Mouse (Mus musculus): ENCODE data around the gene Tead3. TPM values are rescaled to one million over a fixed set of nuclear protein-coding genes. Genes with fewer than 3 reads are reported as not detected.
A peak's percentile ranks its signal among the peaks of the same experiment; 100 is the strongest.

Tead3 gene
- polyA plus RNA-seq, 1 experiment from 2014 or later, result 5.8 TPM

DNA sequence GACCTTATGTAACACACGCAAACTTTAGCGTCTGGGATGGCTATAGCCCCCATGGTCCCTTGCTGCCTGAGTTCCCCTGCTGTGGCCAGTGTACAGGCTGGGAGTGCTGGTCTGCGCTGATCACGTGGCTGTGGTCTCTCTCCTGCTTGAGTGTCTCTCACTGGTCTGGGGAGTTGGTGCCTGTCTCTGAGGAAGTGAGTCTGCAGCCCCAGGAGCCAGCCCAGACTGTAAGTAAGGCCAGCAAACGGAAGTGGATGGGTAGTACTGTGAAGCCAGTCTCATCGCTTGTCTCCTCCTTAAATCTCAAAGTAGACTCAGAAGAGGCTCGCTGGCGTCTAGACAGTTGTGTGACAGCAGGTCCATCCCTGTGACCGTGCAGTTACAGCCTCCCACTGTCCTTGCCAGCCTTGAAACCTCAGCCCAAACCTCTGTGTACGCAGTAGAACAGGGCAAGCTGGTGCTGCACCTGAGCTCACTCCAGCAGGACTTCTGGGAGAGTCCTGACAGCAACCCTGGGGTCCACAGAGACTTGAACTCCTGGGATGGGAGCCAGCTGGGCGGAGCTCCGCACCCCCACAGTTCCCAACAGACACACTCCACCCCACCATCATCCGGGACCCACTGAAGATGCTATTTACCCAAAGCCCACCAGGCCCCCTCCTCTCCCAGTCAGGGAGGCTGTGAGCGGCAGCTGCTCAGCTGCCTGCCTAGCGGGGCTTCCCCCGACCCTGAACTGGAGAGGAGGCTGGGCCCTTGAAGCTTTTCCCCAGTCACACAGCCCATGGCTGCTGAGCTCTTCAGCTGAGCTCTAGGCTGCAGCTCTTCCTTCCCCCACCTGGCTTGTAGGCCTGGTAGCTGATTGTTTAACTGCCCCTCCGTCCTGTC lies 55.9 kb downstream of the Tead3 start:
- Histone ChIP-seq H3K4me3 (ENCODE audit: low read depth, low read length) (no peak overlapping the region), H3K27me3 (replicated peaks; ENCODE audit: control insufficient read depth, insufficient read depth, low read length) (no peaks in the 10 kb centered on the region), H3K9ac (ENCODE audit: low read depth, low read length) (no peak overlapping the region), H3K4me2 (replicated peaks; ENCODE audit: low read depth) (no peak overlapping the region), H3K4me1 (replicated peaks; ENCODE audit: control insufficient read depth, insufficient read depth, low read length) (no peaks in the 10 kb centered on the region), H3K36me3 (ENCODE audit: control insufficient read depth, insufficient read depth) (peaks cover 38% of the 10 kb centered on the region; the same call in 1 of the 2 replicates), H3K27ac (ENCODE audit: low read depth, low read length) (no peak overlapping the region), H3K9me3 (ENCODE audit: control insufficient read depth) (no peaks in the 10 kb centered on the region)
- no peak for ATAC-seq
- 66% methylated on average over 17 of the region's 17 CpGs for WGBS
- no peak for TF ChIP-seq CTCF (IDR thresholded peaks at IDR 0.05; ENCODE audit: low read depth)

DNA sequence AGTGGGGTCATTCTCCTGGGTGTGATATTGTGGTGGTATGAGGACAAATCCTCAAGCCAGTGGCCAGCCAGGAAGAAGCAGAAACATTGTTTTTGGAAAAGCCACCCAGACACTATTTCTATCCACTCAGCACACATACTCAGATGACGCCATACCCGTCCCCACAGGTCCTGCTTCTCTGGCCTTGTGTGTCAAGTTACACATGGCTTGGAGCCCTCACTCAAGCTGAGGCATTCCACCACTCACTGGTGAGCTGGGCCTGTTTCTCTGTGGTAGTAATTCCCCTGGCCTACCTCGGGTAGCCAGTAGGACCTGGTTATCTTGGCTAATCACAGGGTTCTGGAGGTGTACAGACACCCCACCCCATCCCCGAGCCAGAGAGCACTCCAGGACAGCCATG lies 56.9 kb downstream of the Tead3 start:
- no peak overlapping the region for H3K27ac ChIP-seq (ENCODE audit: low read depth, low read length)
- H3K4me3 ChIP-seq (ENCODE audit: low read depth, low read length), result no peak overlapping the region
- no peak for ATAC-seq
- no peaks in the 10 kb centered on the region for H3K4me1 ChIP-seq (replicated peaks; ENCODE audit: control insufficient read depth, insufficient read depth, low read length)
- H3K36me3 ChIP-seq (ENCODE audit: control insufficient read depth, insufficient read depth), result peaks cover 32% of the 10 kb centered on the region; the same call in 1 of the 2 replicates
- H3K27me3 ChIP-seq (replicated peaks; ENCODE audit: control insufficient read depth, insufficient read depth, low read length), result no peaks in the 10 kb centered on the region
- H3K4me2 ChIP-seq (replicated peaks; ENCODE audit: low read depth), result no peak overlapping the region
- 67% methylated on average over 4 of the region's 4 CpGs for WGBS
- TF ChIP-seq CTCF (IDR thresholded peaks at IDR 0.05; ENCODE audit: low read depth), result no peak
- H3K9ac ChIP-seq (ENCODE audit: low read depth, low read length), result no peak overlapping the region
- H3K9me3 ChIP-seq (ENCODE audit: control insufficient read depth), result no peaks in the 10 kb centered on the region

DNA sequence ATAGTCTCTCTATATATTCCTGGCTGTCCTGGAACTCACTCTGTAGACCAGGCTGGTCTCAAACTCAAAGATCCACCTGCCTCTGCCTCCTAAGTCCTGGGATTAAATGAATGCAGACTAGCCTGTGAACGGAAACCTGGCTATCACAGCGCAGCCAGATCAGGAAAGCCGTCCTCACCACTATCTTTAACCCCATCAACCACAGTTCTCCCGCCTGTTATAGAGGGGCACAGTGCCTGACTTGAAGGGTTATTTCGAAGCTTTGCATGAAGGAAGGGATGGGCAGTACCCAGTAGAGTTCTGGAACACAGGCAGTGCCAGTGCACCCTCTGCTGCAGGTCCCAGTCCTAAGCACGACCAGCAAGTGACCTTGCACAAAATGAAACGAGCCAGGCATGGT lies 59.3 kb downstream of the Tead3 start:
- Histone ChIP-seq H3K4me3 (ENCODE audit: low read depth, low read length) (no peak overlapping the region), H3K9me3 (ENCODE audit: control insufficient read depth) (no peaks in the 10 kb centered on the region), H3K4me2 (replicated peaks; ENCODE audit: low read depth) (no peak overlapping the region), H3K36me3 (ENCODE audit: control insufficient read depth, insufficient read depth) (peaks cover 14% of the 10 kb centered on the region; the same call in 1 of the 2 replicates), H3K9ac (ENCODE audit: low read depth, low read length) (no peak overlapping the region), H3K27me3 (replicated peaks; ENCODE audit: control insufficient read depth, insufficient read depth, low read length) (no peaks in the 10 kb centered on the region), H3K27ac (ENCODE audit: low read depth, low read length) (no peak overlapping the region), H3K4me1 (replicated peaks; ENCODE audit: control insufficient read depth, insufficient read depth, low read length) (0 out of 2 replicates have a peak, but pooled peaks cover 4% of the 10 kb centered on the region)
- no peak for TF ChIP-seq CTCF (IDR thresholded peaks at IDR 0.05; ENCODE audit: low read depth)
- 82% methylated on average over 7 of the region's 7 CpGs for WGBS
- ATAC-seq, result no peak

DNA sequence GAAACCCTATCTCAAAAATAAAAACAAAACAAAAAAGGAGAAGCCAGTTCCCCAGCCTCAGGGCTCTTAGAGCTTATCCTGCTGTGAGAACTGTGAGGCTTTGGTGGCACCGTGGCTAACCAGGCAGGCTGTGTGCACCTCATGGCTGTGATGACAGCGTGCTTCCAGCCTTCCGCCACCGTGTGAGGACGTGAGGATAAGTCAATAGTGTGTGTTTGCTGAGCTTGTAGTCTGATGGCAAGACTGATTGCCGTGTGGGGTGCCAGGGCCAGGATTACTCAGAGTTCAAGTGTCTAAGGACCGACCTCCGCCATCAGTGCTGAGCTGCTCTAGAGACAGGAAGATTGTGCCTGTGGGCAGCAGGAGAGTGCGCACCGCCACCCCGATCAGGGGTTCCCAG lies 59.9 kb downstream of the Tead3 start:
- H3K4me3 ChIP-seq (ENCODE audit: low read depth, low read length), result no peak overlapping the region
- TF ChIP-seq CTCF (IDR thresholded peaks at IDR 0.05; ENCODE audit: low read depth), result no peak
- no peak overlapping the region for H3K27ac ChIP-seq (ENCODE audit: low read depth, low read length)
- 0 out of 2 replicates have a peak, but pooled peaks cover 4% of the 10 kb centered on the region for H3K4me1 ChIP-seq (replicated peaks; ENCODE audit: control insufficient read depth, insufficient read depth, low read length)
- no peaks in the 10 kb centered on the region for H3K9me3 ChIP-seq (ENCODE audit: control insufficient read depth)
- peaks cover 14% of the 10 kb centered on the region; the same call in 1 of the 2 replicates for H3K36me3 ChIP-seq (ENCODE audit: control insufficient read depth, insufficient read depth)
- no peak overlapping the region for H3K9ac ChIP-seq (ENCODE audit: low read depth, low read length)
- no peak overlapping the region for H3K4me2 ChIP-seq (replicated peaks; ENCODE audit: low read depth)
- WGBS, result 58% methylated on average over 11 of the region's 11 CpGs
- H3K27me3 ChIP-seq (replicated peaks; ENCODE audit: control insufficient read depth, insufficient read depth, low read length), result no peaks in the 10 kb centered on the region
- ATAC-seq, result no peak

DNA sequence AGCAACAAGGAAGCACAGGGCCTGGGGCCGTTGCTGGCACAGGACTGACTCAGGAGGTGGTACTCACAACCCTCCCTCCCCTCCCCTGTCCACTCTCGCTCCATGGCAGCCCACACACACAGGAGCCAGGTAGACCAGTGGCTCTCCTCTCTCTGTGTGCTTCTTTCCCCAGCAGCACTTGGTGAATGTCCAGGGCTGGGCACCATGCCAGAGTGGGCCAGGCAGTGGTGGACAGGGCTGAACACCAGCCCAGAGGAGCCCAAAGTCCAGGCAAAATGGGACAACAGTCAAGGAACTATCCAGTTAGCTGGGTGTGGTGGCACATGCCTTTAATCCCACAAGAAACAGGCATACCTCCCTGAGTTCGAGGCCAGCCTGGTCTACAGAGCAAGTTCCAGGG lies 60.4 kb downstream of the Tead3 start:
- H3K4me2 ChIP-seq (replicated peaks; ENCODE audit: low read depth), result no peak overlapping the region
- peaks cover 14% of the 10 kb centered on the region; the same call in 1 of the 2 replicates for H3K36me3 ChIP-seq (ENCODE audit: control insufficient read depth, insufficient read depth)
- ATAC-seq, result no peak
- no peak for TF ChIP-seq CTCF (IDR thresholded peaks at IDR 0.05; ENCODE audit: low read depth)
- H3K27me3 ChIP-seq (replicated peaks; ENCODE audit: control insufficient read depth, insufficient read depth, low read length), result no peaks in the 10 kb centered on the region
- H3K9ac ChIP-seq (ENCODE audit: low read depth, low read length), result no peak overlapping the region
- no peaks in the 10 kb centered on the region for H3K9me3 ChIP-seq (ENCODE audit: control insufficient read depth)
- H3K4me1 ChIP-seq (replicated peaks; ENCODE audit: control insufficient read depth, insufficient read depth, low read length), result 0 out of 2 replicates have a peak, but pooled peaks cover 4% of the 10 kb centered on the region
- no peak overlapping the region for H3K4me3 ChIP-seq (ENCODE audit: low read depth, low read length)
- H3K27ac ChIP-seq (ENCODE audit: low read depth, low read length), result no peak overlapping the region
- WGBS, result 66% methylated on average over 3 of the region's 3 CpGs

DNA sequence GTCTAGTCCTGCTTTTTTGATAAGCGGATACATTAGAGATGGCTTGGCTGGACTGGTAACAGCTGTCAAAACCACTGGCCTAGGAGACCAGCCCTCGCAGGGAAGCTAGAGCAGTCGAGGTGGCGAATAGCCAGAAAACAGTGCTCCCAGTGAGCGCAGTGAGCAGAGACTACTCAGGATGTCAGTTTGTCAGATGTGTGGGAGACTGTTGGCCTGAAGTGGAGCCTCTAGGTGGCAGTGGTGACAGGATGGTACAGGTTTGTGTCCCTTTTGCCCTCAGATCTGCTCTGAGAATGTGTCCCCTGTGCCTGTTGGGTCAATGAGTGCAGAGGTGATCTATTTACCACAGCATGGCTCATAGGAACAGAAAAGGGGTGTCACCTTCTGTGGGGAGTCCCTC lies 62.6 kb downstream of the Tead3 start:
- Histone ChIP-seq H3K4me3 (ENCODE audit: low read depth, low read length) (no peak overlapping the region), H3K27ac (ENCODE audit: low read depth, low read length) (peak overlapping the region; percentile 57; the same call in 1 of the 2 replicates), H3K4me1 (replicated peaks; ENCODE audit: control insufficient read depth, insufficient read depth, low read length) (0 out of 2 replicates have a peak, but pooled peaks cover 6% of the 10 kb centered on the region), H3K9me3 (ENCODE audit: control insufficient read depth) (no peaks in the 10 kb centered on the region), H3K4me2 (replicated peaks; ENCODE audit: low read depth) (no peak overlapping the region; the same call in 1 of the 2 replicates), H3K9ac (ENCODE audit: low read depth, low read length) (no peak overlapping the region), H3K27me3 (replicated peaks; ENCODE audit: control insufficient read depth, insufficient read depth, low read length) (no peaks in the 10 kb centered on the region), H3K36me3 (ENCODE audit: control insufficient read depth, insufficient read depth) (peaks cover 6% of the 10 kb centered on the region; the same call in 1 of the 2 replicates)
- 39% methylated on average over 5 of the region's 5 CpGs for WGBS
- peak; percentile 71 for ATAC-seq
- TF ChIP-seq CTCF (IDR thresholded peaks at IDR 0.05; ENCODE audit: low read depth), result peak; percentile 72
